Mouse (Mus musculus): ENCODE data around the gene Zfp273. TPM values are rescaled to one million over a fixed set of nuclear protein-coding genes. Genes with fewer than 3 reads are reported as not detected.
"Not testable (repeated sequence)": the region's sequence is repeated elsewhere in the genome, so short reads cannot be mapped to it uniquely, and the experiment has no call there.

The Zfp273 gene
- polyA plus RNA-seq, 1 experiment from 2014 or later: 9.5 TPM

DNA sequence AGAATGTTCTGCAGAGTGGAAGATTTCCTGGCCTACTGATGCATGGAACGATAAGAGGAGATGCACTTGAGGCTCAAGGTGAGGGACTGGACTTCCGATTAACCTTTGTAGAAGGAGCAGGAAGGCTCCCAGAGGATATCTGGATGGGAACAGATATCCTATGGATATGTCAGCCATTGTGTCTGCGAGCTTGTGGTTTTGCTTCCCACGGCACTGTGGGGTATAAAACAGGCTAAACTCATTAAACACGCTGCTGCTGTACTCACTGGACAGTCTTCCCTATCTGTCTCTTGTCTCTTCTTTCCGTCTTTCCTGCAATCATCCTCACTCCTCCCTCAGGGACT lies 30.2 kb downstream of the Zfp273 start:
- 36% methylated on average over 6 of the region's 6 CpGs for WGBS
- Histone ChIP-seq H3K9ac (peak overlapping the region; percentile 66), H3K27ac (no peak overlapping the region), H3K27me3 (no peaks in the 10 kb centered on the region), H3K4me1 (peaks cover 7% of the 10 kb centered on the region; the same call in 1 of the 2 replicates), H3K36me3 (no peaks in the 10 kb centered on the region), H3K4me3 (peak overlapping the region; percentile 42), H3K9me3 (no peaks in the 10 kb centered on the region), H3K4me2 (peak overlapping the region; percentile 58)
- no peak for ATAC-seq (ENCODE audit: insufficient number of reproducible peaks, insufficient read depth, low FRiP score, low TSS enrichment, low read depth)

DNA sequence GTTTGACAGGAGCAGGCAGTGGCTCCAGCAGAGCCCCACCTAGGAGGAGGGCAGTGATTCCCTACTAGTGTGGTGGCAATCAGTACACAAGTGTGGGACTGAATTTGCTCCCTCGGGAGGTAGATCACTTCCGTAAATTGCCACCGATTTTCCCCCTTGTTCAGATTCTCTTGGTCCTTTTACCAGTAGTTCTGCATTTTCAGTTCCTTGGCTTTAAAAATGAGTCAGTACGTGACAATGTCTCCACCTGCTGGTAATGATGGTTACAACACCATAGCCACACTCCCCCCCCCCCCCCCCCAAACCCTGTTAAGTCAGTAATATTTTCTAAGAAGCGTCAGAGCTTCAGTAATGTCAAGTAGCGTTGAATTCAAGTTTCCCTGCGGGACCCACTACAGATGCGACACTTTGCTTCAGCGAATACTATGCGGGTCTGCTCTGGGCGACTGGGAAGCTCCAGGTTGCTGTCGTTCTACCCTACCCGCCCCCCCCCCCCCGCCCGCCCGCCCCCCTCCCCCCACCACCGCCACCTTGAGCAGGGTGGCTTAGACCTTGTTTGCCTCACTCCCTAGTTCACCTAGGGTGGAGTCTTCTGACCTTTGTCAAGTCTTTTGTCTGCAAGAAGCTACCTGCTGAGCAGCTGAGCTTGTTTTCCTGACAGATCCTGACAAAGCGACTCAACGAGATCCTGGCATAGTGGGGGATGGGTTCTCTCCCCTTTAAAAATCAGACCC lies 30.7 kb downstream of the Zfp273 start:
- no peak overlapping the region for H3K27ac ChIP-seq
- WGBS: under 1% methylated on average over 16 of the region's 19 CpGs
- H3K27me3 ChIP-seq: no peaks in the 10 kb centered on the region
- H3K9me3 ChIP-seq: no peaks in the 10 kb centered on the region
- H3K4me2 ChIP-seq: peak overlapping the region; percentile 58
- no peaks in the 10 kb centered on the region for H3K36me3 ChIP-seq
- peak; percentile 26; the same call in 1 of the 2 replicates for ATAC-seq (ENCODE audit: insufficient number of reproducible peaks, insufficient read depth, low FRiP score, low TSS enrichment, low read depth)
- peak overlapping the region; percentile 66 for H3K9ac ChIP-seq
- peak overlapping the region; percentile 42 for H3K4me3 ChIP-seq
- H3K4me1 ChIP-seq: peaks cover 7% of the 10 kb centered on the region; the same call in 1 of the 2 replicates

GRCm38 (mm10) chr13:67844853-67845194 lies 31.3 kb downstream of the Zfp273 start:
- Histone ChIP-seq H3K9ac (peak overlapping the region; percentile 66), H3K36me3 (no peaks in the 10 kb centered on the region), H3K27ac (no peak overlapping the region), H3K27me3 (no peaks in the 10 kb centered on the region), H3K4me1 (peaks cover 7% of the 10 kb centered on the region; the same call in 1 of the 2 replicates), H3K4me3 (peak overlapping the region; percentile 42), H3K4me2 (peak overlapping the region; percentile 58), H3K9me3 (no peaks in the 10 kb centered on the region)
- ATAC-seq (ENCODE audit: insufficient number of reproducible peaks, insufficient read depth, low FRiP score, low TSS enrichment, low read depth): no peak
- WGBS: 16% methylated on average over 8 of the region's 8 CpGs

- 83% methylated on average over 3 of the region's 3 CpGs for WGBS
- H3K4me3 ChIP-seq: no peak overlapping the region
- ATAC-seq (ENCODE audit: insufficient number of reproducible peaks, insufficient read depth, low FRiP score, low TSS enrichment, low read depth): no peak
These were observed 36.8 kb downstream of the Zfp273 start for GRCm38 (mm10) chr13:67850361-67850760.

DNA sequence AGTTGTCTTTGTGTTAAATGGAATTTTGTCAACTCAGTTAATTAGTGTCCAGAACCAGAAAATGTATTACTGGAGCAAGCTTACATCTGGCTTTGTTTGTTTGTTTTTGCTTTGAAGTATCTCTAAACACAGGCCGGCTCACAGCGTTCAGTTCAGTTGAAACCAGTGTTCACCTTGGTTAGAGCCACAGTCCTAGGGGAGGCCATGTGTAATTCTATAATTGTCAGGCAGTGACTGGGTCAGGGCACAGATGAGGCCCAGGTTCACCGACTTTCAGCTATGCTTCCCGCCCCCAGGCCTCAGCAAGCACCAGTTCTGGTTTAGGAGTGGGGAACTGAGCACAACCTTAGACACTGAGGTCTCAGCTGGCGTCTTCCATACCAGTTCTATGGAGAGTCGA lies 39.6 kb downstream of the Zfp273 start:
- 66% methylated on average over 6 of the region's 6 CpGs for WGBS
- no peaks in the 10 kb centered on the region for H3K27me3 ChIP-seq
- no peaks in the 10 kb centered on the region for H3K4me1 ChIP-seq
- H3K9ac ChIP-seq: no peak overlapping the region
- H3K4me2 ChIP-seq: no peak overlapping the region
- no peaks in the 10 kb centered on the region for H3K36me3 ChIP-seq
- no peak overlapping the region for H3K4me3 ChIP-seq
- no peaks in the 10 kb centered on the region for H3K9me3 ChIP-seq
- no peak overlapping the region for H3K27ac ChIP-seq
- no peak for ATAC-seq (ENCODE audit: insufficient number of reproducible peaks, insufficient read depth, low FRiP score, low TSS enrichment, low read depth)

More at GRCm38 (mm10) chr13:67850361-67850760, 36.8 kb downstream of the Zfp273 start:
- no peaks in the 10 kb centered on the region for H3K27me3 ChIP-seq
- no peaks in the 10 kb centered on the region for H3K4me1 ChIP-seq
- H3K9me3 ChIP-seq: no peaks in the 10 kb centered on the region
- no peak overlapping the region for H3K4me2 ChIP-seq
- H3K9ac ChIP-seq: no peak overlapping the region
- no peak overlapping the region for H3K27ac ChIP-seq
- H3K36me3 ChIP-seq: no peaks in the 10 kb centered on the region

GRCm38 (mm10) chr13:67853983-67854382 lies 40.4 kb downstream of the Zfp273 start:
- no peak for ATAC-seq (ENCODE audit: insufficient number of reproducible peaks, insufficient read depth, low FRiP score, low TSS enrichment, low read depth)
- H3K27me3 ChIP-seq: no peaks in the 10 kb centered on the region
- H3K9me3 ChIP-seq: no peaks in the 10 kb centered on the region
- H3K4me1 ChIP-seq: no peaks in the 10 kb centered on the region
- H3K36me3 ChIP-seq: no peaks in the 10 kb centered on the region
- H3K27ac ChIP-seq: no peak overlapping the region
- no peak overlapping the region for H3K9ac ChIP-seq
- H3K4me3 ChIP-seq: no peak overlapping the region
- 81% methylated on average over 2 of the region's 2 CpGs for WGBS
- no peak overlapping the region for H3K4me2 ChIP-seq

- no peak overlapping the region for H3K9ac ChIP-seq
- no peak overlapping the region for H3K4me3 ChIP-seq
- H3K27ac ChIP-seq: no peak overlapping the region
- no peak overlapping the region for H3K4me2 ChIP-seq
- no peaks in the 10 kb centered on the region for H3K4me1 ChIP-seq
- no peaks in the 10 kb centered on the region for H3K9me3 ChIP-seq
- ATAC-seq (ENCODE audit: insufficient number of reproducible peaks, insufficient read depth, low FRiP score, low TSS enrichment, low read depth): no peak
- 32% methylated on average over 1 of the region's 1 CpGs for WGBS
- H3K27me3 ChIP-seq: no peaks in the 10 kb centered on the region
- H3K36me3 ChIP-seq: no peaks in the 10 kb centered on the region
These were observed 43.8 kb downstream of the Zfp273 start for GRCm38 (mm10) chr13:67857317-67857716.

DNA sequence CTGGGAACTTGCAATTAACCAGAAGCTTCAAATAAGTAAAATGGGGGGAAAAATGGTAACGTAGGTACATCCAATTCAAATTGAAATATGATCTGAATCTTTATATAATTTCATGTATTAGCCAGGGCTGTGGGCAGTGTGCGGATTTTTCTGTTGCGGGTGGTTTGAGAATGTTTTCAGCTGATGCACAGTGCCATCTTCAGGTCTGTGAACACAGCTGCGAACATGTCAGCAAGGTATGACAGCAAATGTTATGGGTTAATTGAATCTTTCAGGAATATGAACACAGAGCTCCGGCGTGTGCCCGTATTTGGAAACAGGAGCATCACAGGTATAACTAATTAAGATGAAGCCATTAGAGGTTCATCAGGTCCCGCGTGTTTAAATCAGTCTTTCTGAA lies 49.0 kb downstream of the Zfp273 start:
- Histone ChIP-seq H3K9me3 (no peaks in the 10 kb centered on the region), H3K4me2 (no peak overlapping the region), H3K36me3 (no peaks in the 10 kb centered on the region), H3K4me1 (no peaks in the 10 kb centered on the region), H3K27ac (no peak overlapping the region), H3K27me3 (no peaks in the 10 kb centered on the region), H3K4me3 (no peak overlapping the region), H3K9ac (no peak overlapping the region)
- ATAC-seq (ENCODE audit: insufficient number of reproducible peaks, insufficient read depth, low FRiP score, low TSS enrichment, low read depth): no peak
- 80% methylated on average over 9 of the region's 9 CpGs for WGBS

DNA sequence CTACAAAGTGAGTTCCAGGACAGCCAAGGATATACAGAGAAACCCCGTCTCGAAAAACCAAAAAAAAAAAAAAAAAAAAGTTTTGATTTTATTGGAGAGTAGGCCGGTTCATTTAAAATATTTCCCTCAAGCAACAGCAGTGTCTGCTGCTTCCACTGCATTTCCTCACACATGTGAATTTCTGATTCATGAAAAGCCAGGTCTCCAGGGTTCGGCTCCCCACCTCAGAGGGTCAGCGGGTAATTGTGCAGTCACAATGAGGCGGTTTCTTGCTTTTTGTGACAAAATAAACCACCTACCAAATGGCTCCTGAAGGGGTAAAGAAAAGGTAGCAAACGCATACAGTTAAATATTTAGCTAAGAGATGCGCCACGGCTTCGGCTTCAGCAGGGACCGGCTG lies 49.5 kb downstream of the Zfp273 start, which contains the start of gene BC048507:
TSS of gene BC048507 (plus strand) at position 301 of the 400 bp plus-strand sequence.
- Histone ChIP-seq H3K4me2 (no peak within 1 kb of the TSS), H3K27me3 (no peaks in the 10 kb centered on the region), H3K9me3 (no peaks in the 10 kb centered on the region), H3K4me1 (no peaks in the 10 kb centered on the region), H3K4me3 (no peak within 1 kb of the TSS), H3K9ac (no peak within 1 kb of the TSS), H3K36me3 (no peaks in the 10 kb centered on the region), H3K27ac (no peak within 1 kb of the TSS)
- WGBS: 80% methylated on average over 11 of the region's 11 CpGs
- ATAC-seq (ENCODE audit: insufficient number of reproducible peaks, insufficient read depth, low FRiP score, low TSS enrichment, low read depth): no peak

- H3K36me3 ChIP-seq: no peaks in the 10 kb centered on the region
- no peak for ATAC-seq (ENCODE audit: insufficient number of reproducible peaks, insufficient read depth, low FRiP score, low TSS enrichment, low read depth)
- no peaks in the 10 kb centered on the region for H3K9me3 ChIP-seq
- no peak overlapping the region for H3K9ac ChIP-seq
- H3K4me2 ChIP-seq: no peak overlapping the region
- H3K4me1 ChIP-seq: no peaks in the 10 kb centered on the region
- H3K4me3 ChIP-seq: no peak overlapping the region
- WGBS: 62% methylated on average over 5 of the region's 5 CpGs
- no peak overlapping the region for H3K27ac ChIP-seq
- no peaks in the 10 kb centered on the region for H3K27me3 ChIP-seq
These were observed 51.3 kb downstream of the Zfp273 start for GRCm38 (mm10) chr13:67864764-67865350.

DNA sequence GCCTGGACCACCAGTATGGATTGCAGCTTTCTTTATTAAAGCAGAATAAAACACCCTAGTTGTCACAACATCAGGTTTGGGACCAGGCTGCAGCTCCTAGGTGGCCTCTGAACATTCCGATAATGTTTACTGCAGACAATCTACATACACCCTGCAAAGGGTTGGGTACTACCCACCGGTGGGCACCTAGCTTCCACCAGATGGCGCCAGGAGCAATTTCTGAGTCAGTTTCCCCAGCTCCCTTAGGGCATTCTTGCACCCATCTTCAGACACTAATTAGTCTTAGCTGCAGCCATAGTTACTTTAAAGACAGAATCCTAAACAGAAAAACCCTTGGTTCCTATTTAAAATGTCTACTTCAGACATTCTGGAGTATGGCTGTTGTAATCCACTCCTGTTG lies 54.4 kb downstream of the Zfp273 start:
- Histone ChIP-seq H3K27ac (no peak overlapping the region), H3K9ac (no peak overlapping the region), H3K4me1 (no peaks in the 10 kb centered on the region), H3K36me3 (no peaks in the 10 kb centered on the region), H3K9me3 (0 out of 2 replicates have a peak, but pooled peaks cover 3% of the 10 kb centered on the region), H3K4me3 (no peak overlapping the region), H3K27me3 (no peaks in the 10 kb centered on the region), H3K4me2 (no peak overlapping the region)
- ATAC-seq (ENCODE audit: insufficient number of reproducible peaks, insufficient read depth, low FRiP score, low TSS enrichment, low read depth): no peak
- WGBS: 32% methylated on average over 3 of the region's 3 CpGs

GRCm38 (mm10) chr13:67876049-67876698 lies 62.6 kb downstream of the Zfp273 start:
- ATAC-seq (ENCODE audit: insufficient number of reproducible peaks, insufficient read depth, low FRiP score, low TSS enrichment, low read depth); H3K27me3 ChIP-seq; H3K9ac ChIP-seq; H3K36me3 ChIP-seq; H3K4me2 ChIP-seq; H3K4me1 ChIP-seq; H3K4me3 ChIP-seq; H3K9me3 ChIP-seq; H3K27ac ChIP-seq: not testable (repeated sequence)
- 39% methylated on average over 8 of the region's 12 CpGs for WGBS
